Comparison of ENCODE assay signal across 11 mouse cellular contexts in genomic region chr2:163690409-163691304, GRCm38 (mm10). TPM values are rescaled to one million over a fixed set of nuclear protein-coding genes. Genes with fewer than 3 reads are reported as not detected.
DNase-seq lines count a peak whose midpoint lies in the region; ATAC-seq and TF ChIP-seq lines count a peak whose summit lies in the region.
"Had no signal": no experiment of that assay in that cellular context is flagged by ENCODE, and none has a peak within 500 bp of the region (broad histone marks: within the 10 kb centered on the region; RNA-seq: fewer than 3 reads in every experiment).

No protein-coding gene starts in this region.

- H3K4me3 ChIP-seq in heart, embryonic 11.5 days (ENCODE audit: low read depth, low read length), result no peak overlapping the region
- H3K4me3 ChIP-seq in lung, embryonic 16.5 days (ENCODE audit: low read length), result no peak overlapping the region
- H3K4me3 ChIP-seq in hindbrain, postnatal 0 days (ENCODE audit: low read length), result no peak overlapping the region

- peak overlapping the region; percentile 66 for H3K27ac ChIP-seq in heart, embryonic 11.5 days (ENCODE audit: low read depth, low read length)
- H3K27ac ChIP-seq in lung, embryonic 16.5 days (ENCODE audit: low read length), result 0 out of 2 replicates have a peak overlapping the region, but pooled peaks have one; percentile 7
- peak overlapping the region; percentile 17; the same call in 1 of the 2 replicates for H3K27ac ChIP-seq in hindbrain, postnatal 0 days

- no peaks in the 10 kb centered on the region for H3K27me3 ChIP-seq in heart, embryonic 11.5 days (ENCODE audit: control insufficient read depth, insufficient read depth, low read length)
- no peaks in the 10 kb centered on the region for H3K27me3 ChIP-seq in lung, embryonic 16.5 days (ENCODE audit: control insufficient read depth, insufficient read depth, low read depth, low read length)
- H3K27me3 ChIP-seq in hindbrain, postnatal 0 days (ENCODE audit: insufficient read depth, low read length), result no peaks in the 10 kb centered on the region

- no peak overlapping the region for H3K4me2 ChIP-seq in heart, embryonic 11.5 days
- H3K4me2 ChIP-seq in lung, embryonic 16.5 days (ENCODE audit: low read depth, low read length), result no peak overlapping the region
- H3K4me2 ChIP-seq in hindbrain, postnatal 0 days (ENCODE audit: low read depth, low read length), result no peak overlapping the region

- no peak for TF ChIP-seq CTCF in hindbrain, postnatal 0 days (IDR thresholded peaks at IDR 0.05; ENCODE audit: low read depth)

- H3K9me3 ChIP-seq in heart, embryonic 11.5 days (replicated peaks; ENCODE audit: control insufficient read depth, low read length), result no peaks in the 10 kb centered on the region
- H3K9me3 ChIP-seq in lung, embryonic 16.5 days (ENCODE audit: control insufficient read depth, low read length), result no peaks in the 10 kb centered on the region
- no peaks in the 10 kb centered on the region for H3K9me3 ChIP-seq in hindbrain, postnatal 0 days (ENCODE audit: low read length)

- ATAC-seq in heart, embryonic 11.5 days (replicated peaks; ENCODE audit: insufficient number of reproducible peaks, low FRiP score, low TSS enrichment), result no peak; the same call in 1 of the 2 replicates
- ATAC-seq in lung, embryonic 16.5 days (ENCODE audit: low read depth), result peak; percentile 39; the same call in 1 of the 2 replicates
- peak; percentile 72 for ATAC-seq in hindbrain, postnatal 0 days
- ATAC-seq in monocyte, adult 5-6 weeks (replicated peaks; ENCODE audit: insufficient number of reproducible peaks, low FRiP score, low TSS enrichment, poor library complexity, severe bottlenecking), result no peak

- H3K9ac ChIP-seq in heart, embryonic 11.5 days (ENCODE audit: low read depth, low read length), result 0 out of 2 replicates have a peak overlapping the region, but pooled peaks have one; percentile 16
- H3K9ac ChIP-seq in lung, embryonic 16.5 days (ENCODE audit: low read length), result no peak overlapping the region
- no peak overlapping the region for H3K9ac ChIP-seq in hindbrain, postnatal 0 days (replicated peaks; ENCODE audit: low read length)

- peaks cover 69% of the 10 kb centered on the region for H3K4me1 ChIP-seq in heart, embryonic 11.5 days (ENCODE audit: control insufficient read depth, insufficient read depth, low read length)
- H3K4me1 ChIP-seq in lung, embryonic 16.5 days (replicated peaks; ENCODE audit: control insufficient read depth, insufficient read depth, low read length), result peaks cover 26% of the 10 kb centered on the region
- H3K4me1 ChIP-seq in hindbrain, postnatal 0 days (ENCODE audit: insufficient read depth, low read length), result 0 out of 2 replicates have a peak, but pooled peaks cover 6% of the 10 kb centered on the region

- 64% methylated on average over 8 of the region's 8 CpGs for WGBS in heart, embryonic 11.5 days (ENCODE audit: insufficient replicate concordance)
- 67% methylated on average over 8 of the region's 8 CpGs for WGBS in lung, embryonic 16.5 days
- WGBS in hindbrain, postnatal 0 days, result 56% methylated on average over 8 of the region's 8 CpGs

- H3K36me3 ChIP-seq in heart, embryonic 11.5 days (ENCODE audit: control insufficient read depth, insufficient read depth, low read length), result no peaks in the 10 kb centered on the region
- H3K36me3 ChIP-seq in lung, embryonic 16.5 days (ENCODE audit: control insufficient read depth, insufficient read depth, low read length), result no peaks in the 10 kb centered on the region
- no peaks in the 10 kb centered on the region for H3K36me3 ChIP-seq in hindbrain, postnatal 0 days (ENCODE audit: insufficient read depth, low read length)

- DNase-seq in heart, adult 8-10 months (ENCODE audit: low spot score), result no peak
- DNase-seq in lung, adult 18-20 months, result no peak
- no peak for DNase-seq in hindbrain, postnatal 0 days (ENCODE audit: low spot score)
- peak; percentile 81 for DNase-seq in retina, postnatal 1 day
- DNase-seq in cerebellum, adult 9-10 months, result no peak
- DNase-seq: gastrocnemius, postnatal 14 days; layer of hippocampus, adult 9-11 months; lung, postnatal 4 days had no signal

RNA-seq across cellular contexts. Expression of gene Pkig, which starts 32.5 kb away (rescaled TPM):
- polyA plus RNA-seq in heart, embryonic 11.5 days (2014; fragmentation: Nextera tagmentation; extraction: Ambion mirVana), result 249 and 252 TPM in 2 replicates
- total RNA-seq in heart, adult 8-10 months (2022), result 100 to 1,000 TPM; 214 to 247 (median 224) TPM
- 133 and 134 TPM in 2 replicates for polyA plus RNA-seq in lung, embryonic 16.5 days (2015; fragmentation: Nextera tagmentation; extraction: Ambion mirVana)
- total RNA-seq in hindbrain, postnatal 0 days (2014; rRNA removed), result 70.8 and 95.2 TPM in 2 replicates
- 136 and 141 TPM in 2 replicates for polyA plus RNA-seq in hindbrain, postnatal 0 days (2015; fragmentation: Nextera tagmentation; extraction: Ambion mirVana)
- 35.5 to 40.2 TPM (median 39.7 TPM) in 3 replicates for total RNA-seq in monocyte, adult 5-6 weeks (2017)

RNA-seq across cellular contexts. Expression of gene Serinc3, which starts 45.7 kb away (rescaled TPM):
- polyA plus RNA-seq in heart, embryonic 11.5 days (2014; fragmentation: Nextera tagmentation; extraction: Ambion mirVana), result 77.5 and 79.0 TPM in 2 replicates
- 100 to 1,000 TPM; 272 to 302 (median 297) TPM for total RNA-seq in heart, adult 8-10 months (2022)
- polyA plus RNA-seq in lung, embryonic 16.5 days (2015; fragmentation: Nextera tagmentation; extraction: Ambion mirVana), result 71.5 and 72.8 TPM in 2 replicates
- total RNA-seq in hindbrain, postnatal 0 days (2014; rRNA removed), result 82.6 and 97.4 TPM in 2 replicates
- 35.9 and 36.5 TPM in 2 replicates for polyA plus RNA-seq in hindbrain, postnatal 0 days (2015; fragmentation: Nextera tagmentation; extraction: Ambion mirVana)
- total RNA-seq in monocyte, adult 5-6 weeks (2017), result 811 to 879 TPM (median 868 TPM) in 3 replicates

RNA-seq across cellular contexts. Expression of gene Ada, which starts 59.4 kb away (rescaled TPM):
- polyA plus RNA-seq in heart, embryonic 11.5 days (2014; fragmentation: Nextera tagmentation; extraction: Ambion mirVana), result 3.8 and 4.3 TPM in 2 replicates
- 1 to 10 TPM in 2 of 4 experiments, under 1 TPM in 2; 0.46 to 1.2 (median 0.89) TPM for total RNA-seq in heart, adult 8-10 months (2022)
- 8.2 and 9.4 TPM in 2 replicates for polyA plus RNA-seq in lung, embryonic 16.5 days (2015; fragmentation: Nextera tagmentation; extraction: Ambion mirVana)
- 2.2 and 3.4 TPM in 2 replicates for total RNA-seq in hindbrain, postnatal 0 days (2014; rRNA removed)
- 3.2 and 3.4 TPM in 2 replicates for polyA plus RNA-seq in hindbrain, postnatal 0 days (2015; fragmentation: Nextera tagmentation; extraction: Ambion mirVana)
- 2.3 to 4.2 TPM (median 3.8 TPM) in 3 replicates for total RNA-seq in monocyte, adult 5-6 weeks (2017)

Comparison
In these comparisons a context has a peak if more than half of its experiments do, and no peak if none do; other contexts are left out.
1. ATAC-seq: peak in lung, embryonic 16.5 days (single experiment) and hindbrain, postnatal 0 days (single experiment); none in heart, embryonic 11.5 days (single experiment) and monocyte, adult 5-6 weeks (single experiment).
2. H3K27ac ChIP-seq: peak in every context shown above with its lines; median percentile 66 in heart, embryonic 11.5 days; 17 in hindbrain, postnatal 0 days; 7 in lung, embryonic 16.5 days.